Mouse (Mus musculus) bone marrow macrophage, adult 2 months (primary cell): ENCODE data around the gene Src.

Source experiments
- CTCF ChIP-seq: IDR thresholded peaks from 2 replicates; pipeline ENCODE4 v1.5.1; 2012; ENCODE audit warnings: low read depth, mild to moderate bottlenecking, low read length, moderate library complexity
- POLR2A ChIP-seq: IDR thresholded peaks from 2 replicates; pipeline ENCODE4 v1.6.1; 2012; ENCODE audit warnings: mild to moderate bottlenecking, low read depth, low read length, borderline replicate concordance

GRCm38 (mm10) chr2:157517526-157517925 lies 99.3 kb downstream of the Src start:
- TF ChIP-seq CTCF, result no peak
- TF ChIP-seq POLR2A, result no peak
